Mouse (Mus musculus): ENCODE data around the gene Ednra.

Gene Ednra

DNA sequence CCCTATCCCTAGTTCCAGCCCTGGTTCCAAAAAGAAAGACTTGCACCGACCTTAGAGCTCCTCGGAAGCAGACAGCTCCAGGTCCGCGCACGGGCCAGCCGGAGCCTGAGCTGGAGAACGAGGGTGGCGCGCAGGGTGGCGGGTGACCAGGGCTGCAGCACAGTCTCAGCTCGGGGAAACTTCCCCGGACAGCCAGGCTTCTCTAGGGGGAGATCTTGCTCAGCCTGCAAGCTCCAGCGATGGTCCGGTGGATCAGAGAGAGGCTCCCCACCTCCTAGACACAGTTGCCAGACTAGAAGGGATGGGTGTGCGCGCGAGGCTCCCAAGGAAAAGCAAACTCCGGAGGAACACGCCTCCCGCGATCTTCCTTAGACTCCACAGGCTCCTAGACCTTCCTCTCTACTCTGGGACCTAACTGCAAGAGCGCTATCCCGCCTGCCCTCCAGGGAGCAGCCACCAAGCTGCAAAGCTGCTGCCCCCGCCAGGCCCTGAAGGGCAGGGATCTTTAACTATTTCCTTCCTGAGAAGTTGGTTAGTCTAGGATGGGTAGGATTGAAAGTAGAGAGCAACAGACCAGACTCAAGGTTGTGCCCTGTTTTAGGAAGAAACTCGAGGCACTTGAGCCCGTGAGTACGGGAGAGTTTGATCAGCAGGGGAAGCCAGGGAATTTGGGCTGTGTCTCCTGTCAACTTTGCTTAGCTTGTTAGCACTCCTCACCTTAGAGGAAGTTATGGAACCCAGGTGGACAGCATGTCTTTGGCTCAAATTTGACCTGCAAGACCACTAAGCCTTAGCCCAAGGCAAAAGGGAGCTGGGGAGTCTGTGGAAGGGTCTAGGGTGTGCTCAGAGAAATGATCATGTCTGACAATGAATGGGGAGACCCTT lies at the start of gene Ednra:
Gene Ednra (minus strand): TSS at position 419 of the 885 bp plus-strand sequence.
- DNase-seq (ENCODE audit: low read depth, low spot score), result peak; percentile 60

DNA sequence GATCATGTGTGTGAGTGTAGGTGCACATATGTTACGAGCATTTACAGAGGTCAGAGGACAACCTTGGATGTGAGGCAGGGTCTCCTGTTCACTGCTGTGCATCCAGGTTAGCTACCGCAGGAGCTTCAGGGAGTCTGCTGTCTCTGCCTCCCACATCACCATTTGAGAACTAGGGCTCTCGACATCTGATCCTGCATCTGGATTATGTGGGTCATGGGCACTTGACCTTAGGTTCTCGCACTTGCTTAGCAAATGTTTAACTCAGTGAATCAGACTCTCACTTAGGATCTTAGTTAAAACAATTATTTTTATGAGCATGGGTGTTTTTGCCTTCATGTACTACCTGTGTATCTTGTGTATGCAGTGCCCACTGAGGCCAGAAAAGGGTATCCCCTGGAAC lies 49.6 kb upstream of the Ednra start:
- no peak for DNase-seq (ENCODE audit: low read depth, low spot score)

DNA sequence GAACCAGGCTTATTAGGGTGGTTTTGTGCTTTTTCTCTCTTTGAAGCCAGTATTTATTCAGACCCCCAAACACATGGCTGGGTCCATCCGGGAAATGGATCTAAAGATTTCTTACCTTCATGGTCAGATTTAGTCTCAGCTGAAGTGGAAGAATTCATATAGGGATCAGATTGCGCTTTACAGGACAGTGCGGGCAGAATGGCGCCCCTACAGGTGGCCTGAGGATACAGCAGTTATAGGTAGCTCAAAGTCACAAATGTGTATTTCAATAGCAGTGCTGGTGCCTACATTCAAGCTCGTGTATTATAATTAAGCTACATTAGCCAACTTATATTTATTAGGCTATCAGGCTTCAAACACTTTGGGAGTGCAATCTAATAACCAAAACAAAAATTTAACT lies 49.0 kb upstream of the Ednra start:
- peak; percentile 44 for DNase-seq (ENCODE audit: low read depth, low spot score)

DNA sequence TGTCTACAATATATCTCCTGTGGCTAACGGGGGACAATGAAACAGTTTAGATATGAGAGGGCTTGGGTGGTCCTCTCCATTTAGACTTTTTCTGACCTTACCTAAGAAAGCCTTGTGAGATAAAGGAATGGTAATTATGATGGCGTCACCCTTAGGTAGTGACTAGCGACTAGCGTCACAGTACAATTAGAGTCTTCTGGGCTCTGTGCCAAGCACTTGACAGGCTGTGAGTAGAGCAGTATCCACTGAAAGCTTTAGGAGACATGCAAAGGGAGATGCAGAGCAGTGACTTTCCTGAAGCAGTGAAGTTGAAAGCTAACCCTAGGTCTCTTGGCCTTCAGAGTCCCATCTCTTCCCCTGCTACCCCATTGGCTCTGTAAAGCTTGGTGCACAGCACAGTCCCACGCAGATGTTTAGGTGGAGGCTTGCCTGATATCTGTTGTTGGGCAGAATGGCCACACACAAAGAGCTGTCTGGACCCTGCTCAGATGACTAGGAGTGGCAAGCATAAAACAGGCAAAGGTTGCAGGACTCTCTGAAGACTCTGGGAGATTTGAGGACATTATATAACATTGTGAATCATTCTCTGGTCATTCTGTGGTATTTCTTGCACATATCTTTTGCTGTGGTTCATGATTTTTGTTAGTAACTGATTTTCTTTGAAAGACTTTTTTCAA lies 48.1 kb upstream of the Ednra start:
- no peak for DNase-seq (ENCODE audit: low read depth, low spot score)

DNA sequence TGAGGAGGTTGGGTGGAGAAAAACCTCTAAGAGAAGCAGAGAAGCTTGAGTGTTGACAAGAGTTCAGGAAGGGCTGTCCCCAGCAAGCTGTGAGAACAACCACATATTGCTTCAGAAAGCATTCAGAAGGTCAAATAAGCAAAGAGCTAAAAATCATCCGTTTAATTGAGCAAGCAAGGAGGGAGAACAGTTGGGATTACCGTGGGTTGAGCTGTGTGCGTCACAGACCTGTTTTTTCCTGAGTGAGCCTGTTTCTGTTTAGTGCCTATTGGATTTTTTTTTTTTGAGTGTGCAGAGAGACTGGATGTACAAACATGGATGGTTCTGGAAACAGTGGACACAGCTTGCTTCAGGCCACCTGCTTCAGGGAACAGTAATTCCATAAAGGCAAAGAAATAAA lies 46.7 kb upstream of the Ednra start:
- DNase-seq (ENCODE audit: low read depth, low spot score), result no peak

DNA sequence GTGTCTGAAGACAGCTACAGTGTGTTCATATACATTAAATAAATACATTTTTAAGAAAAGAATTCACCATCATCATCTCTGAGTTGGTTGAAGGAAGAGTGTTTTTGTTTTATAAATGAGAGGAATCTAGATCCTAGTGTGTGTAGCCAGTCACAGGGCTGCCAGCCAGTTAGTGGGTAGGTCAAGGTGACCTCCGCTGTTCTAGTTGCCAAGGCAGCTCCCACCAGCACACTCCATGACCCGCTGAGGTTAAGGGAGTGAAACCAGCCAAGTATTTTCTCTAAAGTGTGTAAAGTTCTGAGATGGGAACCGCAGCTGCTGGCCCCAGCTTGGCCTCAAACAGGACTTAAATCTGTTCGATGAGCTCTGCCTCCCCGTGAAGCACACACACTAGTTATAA lies 44.7 kb upstream of the Ednra start:
- peak; percentile 22 for DNase-seq (ENCODE audit: low read depth, low spot score)

DNA sequence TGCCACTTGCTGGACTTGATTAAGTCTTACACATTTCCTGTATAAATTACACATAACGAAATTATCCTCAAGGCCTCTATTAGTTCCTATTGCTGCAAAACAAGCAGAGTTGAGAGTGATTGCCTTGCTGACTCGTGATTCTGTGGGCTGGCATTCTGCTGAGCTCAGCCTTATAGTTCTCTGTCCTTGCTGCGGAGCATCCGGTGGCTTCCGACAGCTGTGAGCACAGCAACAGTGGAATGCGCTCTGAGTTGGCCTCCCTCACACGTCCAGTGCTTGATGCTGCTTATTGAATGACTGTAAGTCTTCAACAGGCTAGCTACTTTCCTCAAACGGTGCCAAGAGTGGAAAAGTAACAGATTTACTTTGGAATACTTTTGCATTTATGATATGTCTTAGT lies 40.0 kb upstream of the Ednra start:
- no peak for DNase-seq (ENCODE audit: low read depth, low spot score)

DNA sequence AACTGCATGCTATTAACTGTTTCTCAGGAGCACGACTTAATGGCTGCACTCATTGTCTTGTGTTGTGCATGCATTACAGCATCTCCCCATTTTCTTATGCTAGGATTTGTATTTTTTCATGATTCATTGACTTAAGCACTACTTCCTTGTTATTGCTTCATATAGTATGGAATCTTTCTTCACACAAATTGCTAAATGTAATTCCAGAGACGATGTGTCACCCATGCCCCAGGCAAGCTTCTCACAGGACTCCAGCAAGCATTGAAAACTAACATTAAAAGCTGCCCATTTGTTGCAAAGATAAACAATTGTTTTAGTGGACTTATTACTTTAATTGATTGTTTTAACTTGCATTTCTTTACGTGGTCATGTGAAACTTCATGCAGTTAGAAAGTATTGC lies 38.7 kb upstream of the Ednra start:
- DNase-seq (ENCODE audit: low read depth, low spot score), result no peak

DNA sequence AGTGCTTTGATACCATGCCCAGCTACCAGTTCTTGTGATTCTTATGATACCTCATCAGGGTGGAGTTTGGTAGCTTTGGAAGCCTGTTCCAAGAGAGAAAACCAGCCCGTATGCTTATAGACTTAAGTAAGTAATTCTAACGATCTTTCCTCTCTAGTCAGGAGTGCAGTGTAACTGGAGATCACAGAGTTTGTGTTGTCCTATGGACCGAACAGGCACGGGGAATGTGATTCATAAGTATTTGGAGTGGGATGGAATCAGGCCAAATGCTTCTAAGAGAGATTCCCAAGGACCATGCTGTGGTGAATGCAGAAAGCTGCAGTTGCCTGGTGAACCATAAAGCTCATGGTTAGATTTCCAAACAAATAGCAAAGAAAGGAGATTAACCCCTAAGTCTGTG lies 31.2 kb upstream of the Ednra start:
- DNase-seq (ENCODE audit: low read depth, low spot score), result no peak

DNA sequence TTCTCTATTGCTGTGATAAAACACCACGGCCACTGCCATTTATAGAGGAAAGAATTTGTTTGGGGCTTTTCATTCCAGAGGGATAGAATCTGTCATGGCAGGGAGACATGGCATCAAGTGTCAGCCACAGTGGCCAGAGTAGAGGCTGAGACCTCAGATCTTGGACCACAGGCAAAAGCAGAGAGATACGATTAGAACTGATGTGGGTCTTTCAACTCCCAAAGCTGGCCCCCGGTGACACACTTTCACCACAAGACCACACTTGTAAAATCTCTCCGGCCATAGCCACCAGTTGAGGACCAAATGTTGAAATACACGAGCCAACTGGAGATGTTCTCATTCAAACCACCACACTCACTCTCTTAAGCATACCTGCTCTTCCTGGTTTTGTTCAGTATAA lies 29.5 kb upstream of the Ednra start:
- no peak for DNase-seq (ENCODE audit: low read depth, low spot score)

DNA sequence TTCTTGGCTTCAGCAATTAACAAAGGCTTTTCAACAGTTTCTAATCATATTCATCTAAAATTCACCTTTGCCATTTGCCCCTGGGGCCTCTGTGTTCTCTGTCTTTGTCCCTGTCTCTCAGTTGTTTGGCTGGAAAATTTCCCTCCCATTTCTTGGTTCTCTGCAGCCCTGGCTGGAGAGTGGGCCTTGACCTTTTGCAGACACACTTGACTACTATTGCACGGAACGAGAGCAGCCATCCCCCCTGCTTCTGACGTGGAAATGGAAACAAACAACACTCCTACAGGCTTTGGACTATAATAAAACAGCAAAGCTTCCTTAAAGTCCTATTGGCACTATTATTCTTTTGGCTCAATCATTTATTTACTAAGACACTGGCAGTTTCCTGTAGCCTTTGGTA lies 27.8 kb upstream of the Ednra start:
- DNase-seq (ENCODE audit: low read depth, low spot score), result no peak

DNA sequence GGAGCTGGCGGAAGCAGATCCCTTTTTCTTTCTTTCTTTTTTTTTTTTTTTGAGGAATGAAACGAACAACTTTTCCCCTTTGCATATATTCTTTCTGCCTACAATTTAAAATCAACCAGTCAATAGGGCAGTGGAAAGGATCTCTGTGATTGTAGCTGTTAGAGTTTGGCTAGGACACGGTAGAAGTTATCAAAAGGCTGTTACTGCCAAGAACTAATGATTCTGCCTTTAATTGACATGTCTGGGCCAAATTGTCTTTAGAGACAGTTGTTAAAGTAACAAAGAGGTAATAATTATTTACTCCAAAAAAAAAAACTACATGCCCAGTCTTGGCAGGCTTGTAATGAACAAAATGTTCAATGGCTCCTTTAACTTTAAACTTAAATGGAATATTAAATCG lies 26.1 kb upstream of the Ednra start:
- no peak for DNase-seq (ENCODE audit: low read depth, low spot score)

DNA sequence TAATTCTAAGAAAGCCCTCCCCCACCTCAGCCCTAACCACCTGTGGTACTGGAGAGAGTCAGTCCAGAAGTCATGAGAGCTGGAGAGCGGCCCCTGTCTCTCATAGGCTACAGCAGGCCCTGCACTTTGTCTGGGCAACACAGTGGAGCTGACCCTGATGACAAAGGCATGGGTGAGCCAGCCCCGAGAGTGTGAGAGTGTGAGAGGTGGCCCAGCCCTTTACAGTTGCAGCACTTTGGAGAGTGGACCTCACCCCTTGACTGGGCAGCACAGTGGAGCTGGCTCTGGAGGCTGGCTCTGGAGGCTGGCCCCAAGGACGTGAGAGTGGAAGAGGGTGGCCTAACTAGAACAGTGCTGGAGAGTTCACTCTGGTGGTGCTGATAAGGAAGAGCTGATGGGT lies 20.2 kb upstream of the Ednra start:
- no peak for DNase-seq (ENCODE audit: low read depth, low spot score)

DNA sequence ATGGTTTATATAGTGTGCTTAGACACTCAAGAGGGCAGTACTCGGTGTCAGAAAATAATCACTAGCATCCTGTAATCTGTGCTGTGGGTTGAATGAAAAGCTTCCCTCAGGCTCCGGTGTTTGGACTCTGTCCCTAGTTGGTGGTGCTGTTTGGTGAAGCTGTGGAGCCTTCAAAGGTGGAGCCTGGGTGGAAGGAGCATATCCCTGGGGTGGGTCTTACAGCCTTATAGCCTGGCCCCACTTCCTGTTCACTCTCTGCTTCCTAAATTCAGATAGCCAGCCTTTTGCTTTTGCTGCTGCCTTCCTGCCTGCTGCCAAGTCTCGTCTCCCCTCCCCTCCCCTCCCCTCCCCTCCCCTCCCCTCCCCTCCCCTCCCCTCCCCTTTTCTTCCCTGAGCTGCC lies 18.1 kb upstream of the Ednra start:
- no peak for DNase-seq (ENCODE audit: low read depth, low spot score)

DNA sequence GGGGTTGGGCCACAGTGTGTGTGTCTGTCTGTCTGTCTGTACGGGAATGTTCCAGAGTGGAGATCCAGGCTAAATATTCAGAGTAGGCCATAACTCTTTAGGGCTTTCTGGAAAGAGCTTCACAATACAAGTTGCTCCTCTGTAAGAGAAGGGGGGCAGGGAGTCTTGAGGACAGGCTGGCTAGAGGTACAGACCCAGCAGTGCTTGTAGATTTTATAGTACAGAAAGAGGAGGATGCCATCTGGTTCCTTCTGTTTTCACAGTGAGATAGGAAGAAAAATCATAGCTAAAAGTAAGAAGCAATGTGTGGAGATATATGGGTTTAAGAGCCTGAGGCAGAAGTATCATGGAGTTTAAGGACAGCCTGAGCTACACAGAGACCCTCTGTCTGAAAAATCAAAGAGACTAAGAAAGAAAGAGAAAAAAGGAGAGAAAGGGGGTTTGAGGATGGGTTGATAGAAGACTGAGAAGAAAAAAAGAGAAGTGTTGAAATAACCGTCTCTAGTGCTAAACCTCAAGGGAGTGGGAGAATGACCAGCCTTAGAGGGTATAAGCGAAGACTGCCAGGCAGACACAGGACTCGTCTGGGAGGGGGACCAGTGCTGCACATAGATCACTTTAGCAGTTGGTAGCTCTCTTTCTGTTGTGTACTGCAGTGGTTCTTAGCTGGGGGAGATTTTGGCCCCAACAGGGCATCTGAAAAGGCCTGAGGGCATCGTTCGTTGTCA lies 16.9 kb upstream of the Ednra start:
- no peak for DNase-seq (ENCODE audit: low read depth, low spot score)

DNA sequence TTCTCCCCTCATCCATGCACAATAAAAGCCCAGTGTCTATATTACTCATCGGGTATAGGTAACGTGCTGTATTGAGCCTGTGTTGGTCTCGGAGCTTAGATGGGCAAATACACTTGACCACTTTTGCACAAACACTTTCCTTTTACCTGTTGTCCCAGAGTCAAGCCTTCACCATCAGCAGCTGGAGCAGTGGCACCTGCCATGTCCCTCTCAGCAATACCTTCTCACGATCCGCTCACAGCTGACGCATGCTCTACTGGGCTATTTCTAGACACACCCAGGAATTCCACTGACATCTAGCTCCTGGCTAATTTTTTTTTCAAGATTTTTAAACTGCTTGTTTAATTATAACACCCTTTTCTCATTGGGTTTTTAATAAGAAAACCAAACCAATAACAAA lies 14.2 kb upstream of the Ednra start:
- no peak for DNase-seq (ENCODE audit: low read depth, low spot score)

DNA sequence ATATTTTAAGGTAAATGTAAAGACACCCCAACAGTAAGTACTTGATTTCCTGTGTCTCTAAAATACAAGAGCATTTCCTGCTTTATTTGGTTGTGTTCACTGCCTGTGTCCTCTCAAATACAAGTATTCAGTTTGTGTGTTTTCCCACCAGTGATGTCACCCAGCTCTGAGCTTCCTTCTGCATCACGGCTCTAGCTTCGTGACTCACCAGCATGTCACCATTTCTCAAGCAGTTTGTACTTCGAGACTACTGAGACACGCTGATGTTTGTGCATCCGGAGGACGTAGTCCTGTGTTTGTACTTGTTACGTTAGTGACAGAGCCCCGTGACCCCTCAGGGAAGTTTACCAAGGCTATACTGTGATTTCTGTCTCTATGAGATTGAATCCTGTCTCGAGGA lies 13.1 kb upstream of the Ednra start:
- no peak for DNase-seq (ENCODE audit: low read depth, low spot score)

DNA sequence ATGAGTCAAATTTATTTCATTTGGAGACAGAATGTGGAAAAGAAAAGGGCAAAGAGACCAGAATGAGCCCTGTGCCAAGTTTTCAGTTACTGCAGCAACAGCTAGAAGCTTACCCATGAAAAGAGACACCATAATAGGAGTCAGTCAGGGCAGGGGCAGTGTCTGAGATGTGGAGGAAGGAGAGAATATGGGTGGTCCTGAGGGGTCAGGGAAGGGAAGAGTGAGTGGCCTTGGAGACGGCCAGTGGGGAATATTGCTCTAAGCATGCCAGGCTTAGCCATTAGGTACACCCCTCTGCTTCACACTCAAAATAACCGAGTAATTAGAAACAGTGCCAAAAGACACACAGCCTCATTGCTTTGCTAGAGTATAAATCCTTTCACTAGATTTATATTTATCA lies 9.5 kb upstream of the Ednra start:
- no peak for DNase-seq (ENCODE audit: low read depth, low spot score)

DNA sequence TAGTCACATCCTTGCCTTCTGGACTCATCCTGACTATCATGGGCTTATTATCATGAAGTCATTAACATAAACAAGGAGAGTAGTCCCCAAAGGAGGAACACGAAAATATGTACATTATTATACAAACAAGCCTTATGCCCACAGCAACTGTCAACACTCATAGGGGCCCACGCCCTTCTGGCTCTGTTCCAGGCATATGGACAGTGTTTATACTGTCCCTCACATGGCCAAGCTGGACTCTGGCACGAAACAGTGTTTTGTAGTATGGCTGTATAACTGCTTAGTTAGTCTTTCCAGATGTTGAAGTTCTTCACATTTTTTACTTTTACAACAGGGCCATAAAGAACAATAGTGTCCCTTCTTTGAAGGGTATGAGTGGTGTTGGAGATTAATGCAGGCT lies 8.7 kb upstream of the Ednra start:
- DNase-seq (ENCODE audit: low read depth, low spot score), result no peak

DNA sequence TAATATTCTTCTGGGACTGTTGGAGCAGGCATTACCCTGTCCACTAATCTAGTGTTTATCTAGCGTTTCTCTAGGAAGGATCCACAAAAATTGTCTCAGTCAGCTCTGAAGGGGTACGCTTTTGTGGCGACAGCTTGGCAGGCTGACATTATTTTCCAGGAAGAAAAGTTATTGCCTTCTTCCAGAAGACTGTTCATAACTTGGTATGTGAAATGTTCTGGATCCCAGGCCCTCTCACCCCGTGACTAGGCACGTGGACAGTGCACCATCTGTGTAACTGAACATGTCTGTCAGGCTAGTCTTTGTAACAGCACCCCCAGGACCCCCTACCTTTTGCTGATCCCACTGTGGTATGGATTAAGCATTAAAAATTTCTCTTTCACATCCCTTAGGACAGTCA lies 1.1 kb upstream of the Ednra start:
- no peak for DNase-seq (ENCODE audit: low read depth, low spot score)

DNA sequence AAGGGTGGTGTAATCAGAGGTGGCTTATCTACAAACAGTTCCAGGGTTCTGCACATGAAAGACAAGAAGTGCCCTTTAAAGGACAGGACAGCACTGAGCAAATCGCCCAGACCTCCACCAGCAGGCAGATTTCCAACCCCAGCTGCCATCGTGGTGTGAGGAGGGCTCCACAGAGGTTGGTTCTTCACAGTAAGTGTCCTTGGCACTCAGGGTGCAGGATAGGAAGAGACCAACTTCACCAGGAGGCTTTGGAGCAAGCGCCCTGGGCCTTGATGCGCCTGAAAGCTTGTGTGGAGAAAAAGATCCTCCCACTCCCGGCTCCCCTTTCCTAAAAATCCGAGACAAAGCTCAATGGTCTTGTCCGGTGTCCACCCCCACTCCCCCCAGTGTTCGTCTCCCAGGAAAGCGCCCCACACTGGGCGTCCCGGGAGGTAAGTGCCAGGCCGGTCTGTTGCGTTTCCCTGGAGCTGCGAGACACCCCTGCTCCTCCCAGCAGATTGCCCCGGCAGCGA lies 674 bp downstream of the Ednra start:
- no peak for DNase-seq (ENCODE audit: low read depth, low spot score)

DNA sequence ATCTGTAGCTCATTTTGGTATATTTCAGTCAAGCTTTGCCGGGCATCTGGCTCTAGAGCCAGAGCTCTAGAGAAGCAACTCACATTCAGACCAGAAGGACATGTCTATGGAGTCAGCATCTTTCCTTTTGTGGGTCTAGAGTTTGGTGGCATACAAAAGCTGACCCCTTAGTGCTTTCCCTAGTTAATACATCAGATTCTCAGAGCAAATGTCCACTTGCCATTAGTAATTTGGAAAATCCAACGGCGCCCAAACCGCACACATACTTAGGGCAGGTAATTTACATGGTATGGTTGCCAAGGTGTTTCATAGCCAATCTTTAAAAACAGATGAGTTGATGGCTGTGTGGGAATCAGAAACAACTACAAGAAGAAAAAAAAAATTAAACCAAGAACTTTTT lies 1.2 kb downstream of the Ednra start:
- no peak for DNase-seq (ENCODE audit: low read depth, low spot score)

Data from R1 (cell line).